Mouse (Mus musculus) lung, adult 2 months (tissue): ENCODE results near the gene Tbc1d2. TPM values are rescaled to one million over a fixed set of nuclear protein-coding genes. Genes with fewer than 3 reads are reported as not detected.

Source experiments
- DNase-seq: peaks from one replicate; pipeline ENCODE4 v3.0.0; 2022
- H3K4me1 ChIP-seq: fragments of 200-500 bp; 2 replicates; pipeline ENCODE4 v1.6.1; 2011; ENCODE audit warnings: low read length; ENCODE audit not compliant: control insufficient read depth, insufficient read depth
- H3K4me3 ChIP-seq: fragments of 200-500 bp; replicated peaks from 2 replicates; pipeline ENCODE3; 2011; ENCODE audit warnings: low read depth, mild to moderate bottlenecking, control low read depth, low read length; ENCODE audit errors: extremely low read depth
- CTCF ChIP-seq: fragments of 200-500 bp; IDR thresholded peaks from 2 replicates; pipeline ENCODE4 v1.5.1; 2011; ENCODE audit warnings: mild to moderate bottlenecking, low read length, control low read depth; ENCODE audit not compliant: insufficient read depth
- POLR2A ChIP-seq: fragments of 200-500 bp; IDR thresholded peaks from 2 replicates; pipeline ENCODE4 v1.6.1; 2011; ENCODE audit warnings: low read depth, mild to moderate bottlenecking, control low read depth, low read length, borderline replicate concordance; ENCODE audit errors: extremely low read depth
- WGBS: fragments of 180-500 bp; shearing (Covaris S2); methylation state at CpG from one replicate; pipeline ENCODE4 v1.1.7; 2018; 5-methylcytosine and 5-hydroxymethylcytosine counted together
- polyA plus RNA-seq: library from polyadenylated mRNA; depleted of rRNA; stranded (reverse); fragments of >200 nt; gene quantifications from 2 replicates; pipeline ENCODE4 v1.2.3, GENCODE M21; 2012

Tbc1d2 gene
- polyA plus RNA-seq, 1 experiment, result 10.2 TPM

DNA sequence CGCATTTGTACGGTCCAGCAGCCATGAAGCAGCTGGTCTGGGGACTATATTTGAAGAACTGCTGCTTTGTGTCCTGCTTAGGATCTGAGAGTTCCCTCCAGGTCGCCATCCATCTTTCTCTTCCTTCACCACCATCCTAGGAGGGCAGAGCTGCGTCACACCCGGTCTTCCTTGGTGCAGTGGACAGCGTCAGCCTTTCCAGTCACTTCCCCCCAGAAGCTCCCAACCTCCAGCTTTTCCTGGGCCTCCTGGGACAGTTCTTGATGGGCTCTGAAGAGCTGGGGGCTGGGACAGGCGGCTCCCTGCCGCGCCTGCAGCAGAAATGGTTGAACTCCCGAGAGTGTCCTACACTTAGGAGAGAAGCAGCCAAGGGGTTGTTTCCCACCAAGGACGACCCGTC is 75.2 kb downstream of the Tbc1d2 start:
- no peak for DNase-seq
- H3K4me1 ChIP-seq, result peaks cover 4% of the 10 kb centered on the region
- H3K4me3 ChIP-seq, result no peak overlapping the region
- TF ChIP-seq CTCF (no peak), POLR2A (no peak)
- 58% methylated on average over 12 of the region's 12 CpGs for WGBS

DNA sequence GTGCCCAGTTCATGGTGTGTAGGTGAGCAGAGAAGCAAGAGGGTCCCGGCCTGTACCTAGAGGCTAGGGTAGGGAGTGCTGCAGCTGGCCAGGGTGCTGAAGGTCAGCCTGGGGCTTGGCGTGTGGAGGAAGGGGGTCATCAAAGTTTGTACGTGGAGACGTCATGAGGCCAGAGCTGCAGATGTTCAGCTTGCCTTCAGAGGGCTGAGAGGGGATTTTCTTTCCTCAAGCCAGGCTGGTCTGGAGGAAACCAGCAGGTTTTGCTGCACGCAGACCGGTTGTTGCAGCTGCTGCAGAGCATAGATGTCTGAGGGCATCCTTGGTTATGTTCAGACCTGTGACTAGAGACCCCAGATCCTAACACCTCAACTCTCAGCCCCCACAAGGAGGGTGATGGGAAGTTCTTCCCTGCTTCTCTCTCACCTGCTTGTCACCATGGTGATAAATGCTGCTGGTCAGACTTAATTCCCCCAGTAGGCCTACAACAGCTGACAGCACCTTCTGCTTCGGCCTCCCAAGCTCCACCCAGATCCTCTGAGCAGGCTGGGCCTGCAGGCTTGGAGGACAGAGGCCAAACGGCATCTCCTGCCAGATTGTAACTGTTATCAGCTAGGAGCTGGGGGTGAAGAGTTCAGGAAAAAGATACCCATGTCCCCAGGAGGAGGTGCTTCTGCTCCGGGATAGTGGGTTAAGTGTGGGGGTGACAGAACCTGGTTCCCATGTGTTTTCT is 75.8 kb downstream of the Tbc1d2 start:
- H3K4me1 ChIP-seq, result peaks cover 4% of the 10 kb centered on the region
- DNase-seq, result no peak
- 41% methylated on average over 9 of the region's 9 CpGs for WGBS
- TF ChIP-seq POLR2A (no peak), CTCF (no peak)
- no peak overlapping the region for H3K4me3 ChIP-seq

DNA sequence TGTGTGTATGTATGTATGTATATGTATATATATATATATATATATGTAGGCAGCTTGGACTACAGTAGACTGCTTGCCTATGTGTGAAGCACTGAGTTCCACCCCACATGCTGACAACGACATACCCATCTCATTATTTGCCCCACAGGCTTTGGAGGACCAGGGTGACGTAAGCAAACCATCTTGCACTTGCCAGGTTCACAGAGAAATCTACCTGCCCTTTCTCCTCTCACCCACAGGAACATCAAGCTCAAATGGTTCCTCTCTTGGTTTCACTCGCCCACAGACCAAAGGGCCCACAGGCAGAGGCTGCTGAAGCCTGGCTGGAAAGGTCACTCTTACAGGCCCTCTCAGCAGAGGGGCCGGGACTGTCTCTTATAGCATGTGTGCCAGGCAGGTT is 77.4 kb downstream of the Tbc1d2 start:
- peaks cover 4% of the 10 kb centered on the region for H3K4me1 ChIP-seq
- no peak for DNase-seq
- WGBS, result 76% methylated on average over 4 of the region's 4 CpGs
- TF ChIP-seq CTCF, result no peak
- no peak for TF ChIP-seq POLR2A
- H3K4me3 ChIP-seq, result no peak overlapping the region

DNA sequence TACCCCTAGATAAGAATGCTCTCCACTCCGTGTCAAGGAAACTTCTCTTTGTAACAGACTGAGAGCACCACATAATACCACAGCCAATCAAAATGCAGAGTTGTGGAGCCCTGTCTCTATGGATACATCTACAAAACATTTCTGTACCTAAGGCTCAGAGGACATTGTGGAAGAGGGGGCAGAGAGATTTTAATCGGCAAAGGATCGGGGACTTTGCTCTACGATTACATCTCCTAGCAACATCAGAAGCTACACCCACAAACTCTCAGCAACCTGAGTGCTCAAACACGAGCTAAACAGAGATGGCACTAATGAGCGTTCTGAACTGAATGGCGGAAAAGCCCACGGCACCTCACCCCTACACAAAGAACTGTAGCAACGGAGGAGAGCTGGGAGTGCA is 78.3 kb downstream of the Tbc1d2 start:
- Histone ChIP-seq H3K4me3 (no peak overlapping the region), H3K4me1 (peaks cover 4% of the 10 kb centered on the region)
- no peak for TF ChIP-seq CTCF
- no peak for TF ChIP-seq POLR2A
- 87% methylated on average over 9 of the region's 9 CpGs for WGBS
- DNase-seq, result no peak

DNA sequence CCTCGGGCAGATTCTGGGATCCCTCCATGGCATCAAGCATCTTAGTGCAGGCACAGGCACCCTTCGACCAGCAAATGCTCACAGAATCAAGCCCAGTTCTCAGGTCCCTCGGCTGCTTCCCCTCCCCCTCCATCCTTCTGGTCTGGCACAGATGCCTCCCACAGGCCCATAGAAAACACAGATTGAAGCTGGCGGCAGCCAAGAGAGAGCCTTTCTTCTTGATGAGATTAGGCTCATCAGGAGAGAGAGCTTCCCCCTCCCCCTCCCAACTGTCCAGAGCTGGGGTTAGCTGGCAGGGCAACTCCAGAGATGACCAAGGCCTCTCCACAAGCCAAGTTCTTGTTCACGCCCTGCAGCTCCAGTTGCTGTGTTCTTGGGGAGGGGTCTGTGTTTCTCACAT is 80.3 kb downstream of the Tbc1d2 start:
- no peak for DNase-seq
- WGBS, result 59% methylated on average over 5 of the region's 5 CpGs
- Histone ChIP-seq H3K4me1 (peaks cover 4% of the 10 kb centered on the region), H3K4me3 (no peak overlapping the region)
- TF ChIP-seq POLR2A (no peak), CTCF (no peak)

DNA sequence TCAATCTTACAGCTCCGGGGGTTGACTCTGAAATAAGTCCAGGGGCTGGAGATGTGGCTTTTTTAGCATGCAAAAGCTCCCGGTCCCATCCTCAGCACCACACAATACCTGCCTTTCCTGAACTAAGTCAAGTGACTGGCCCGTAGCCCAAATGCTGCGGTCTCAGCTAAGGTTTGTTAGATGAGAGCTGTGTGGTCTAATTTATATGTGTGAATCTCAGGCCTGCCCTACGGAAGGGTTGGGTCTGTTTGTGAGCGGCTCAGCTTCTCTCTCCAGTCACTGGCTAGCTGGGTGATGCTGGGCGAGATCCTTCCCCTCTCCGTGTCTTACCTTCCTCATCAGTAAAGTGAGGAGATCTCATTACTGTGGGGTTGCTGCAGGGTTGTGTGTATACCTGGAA is 81.8 kb downstream of the Tbc1d2 start:
- H3K4me3 ChIP-seq, result no peak overlapping the region
- WGBS, result 89% methylated on average over 8 of the region's 8 CpGs
- DNase-seq, result no peak
- TF ChIP-seq CTCF (no peak), POLR2A (no peak)
- H3K4me1 ChIP-seq, result peaks cover 3% of the 10 kb centered on the region; the same call in 1 of the 2 replicates

DNA sequence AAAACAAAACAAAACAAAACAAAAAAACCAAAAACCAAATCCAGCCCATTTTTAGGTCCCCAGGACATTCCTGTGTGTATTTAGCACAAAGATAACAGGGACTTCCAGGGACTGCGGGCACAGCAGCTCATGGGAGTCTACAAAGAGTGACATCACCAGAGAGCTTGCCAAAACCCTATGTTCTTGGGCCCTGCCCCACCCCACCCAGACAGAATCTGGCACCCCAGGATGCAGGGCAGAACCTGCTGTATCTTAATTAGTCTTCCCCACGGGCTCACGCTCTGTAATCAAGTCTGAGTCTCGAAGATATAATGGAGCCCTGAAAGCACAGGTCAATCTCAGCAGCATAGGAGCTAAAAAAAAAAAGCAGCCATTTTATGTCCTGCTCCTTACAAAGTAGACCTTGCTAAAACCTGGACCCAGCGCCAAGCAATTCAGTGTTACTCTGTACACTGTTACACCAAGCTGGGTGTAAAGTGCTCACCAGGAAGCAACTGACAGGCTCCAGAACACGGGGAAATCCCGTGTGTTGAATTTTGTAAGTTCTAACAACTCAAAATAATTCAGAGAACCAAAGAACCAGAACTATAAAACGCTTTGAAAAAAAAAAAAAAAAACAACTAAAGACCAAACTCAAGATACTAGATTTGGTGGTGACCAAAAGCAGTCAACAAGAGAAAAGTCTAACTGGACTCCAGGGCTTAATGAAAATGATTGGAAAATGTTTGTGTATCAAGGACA is 82.9 kb downstream of the Tbc1d2 start:
- WGBS, result 65% methylated on average over 8 of the region's 8 CpGs
- Histone ChIP-seq H3K4me1 (peaks cover 3% of the 10 kb centered on the region; the same call in 1 of the 2 replicates), H3K4me3 (no peak overlapping the region)
- no peak for DNase-seq
- TF ChIP-seq CTCF (no peak), POLR2A (no peak)

DNA sequence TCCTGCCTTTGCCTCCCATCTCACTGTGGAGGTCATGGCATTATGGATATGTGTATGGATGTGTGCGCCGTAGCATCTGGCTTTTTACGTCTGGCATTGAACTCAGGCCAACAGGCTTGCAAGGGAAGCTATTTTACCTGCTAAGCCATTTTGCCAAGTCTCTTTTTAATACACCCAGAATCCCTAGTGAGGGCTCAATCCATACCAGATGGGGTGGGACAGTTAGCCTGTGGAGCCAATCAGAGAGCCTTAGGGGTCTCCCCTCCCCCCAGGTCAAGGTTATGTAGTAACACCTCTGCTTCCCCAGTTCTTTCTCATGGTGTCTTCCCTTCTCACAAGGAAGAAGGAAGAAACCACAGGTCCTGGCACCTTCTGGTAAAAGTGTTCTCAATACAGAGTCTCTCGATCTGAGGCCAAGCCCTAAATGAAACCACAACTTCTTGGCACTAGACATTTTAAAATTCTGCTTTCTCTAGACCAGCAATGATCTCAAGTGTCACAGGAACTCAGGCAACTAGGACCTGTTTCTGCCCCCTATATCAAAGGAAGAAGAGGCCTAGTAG is 84.5 kb downstream of the Tbc1d2 start:
- WGBS, result 84% methylated on average over 4 of the region's 4 CpGs
- DNase-seq, result no peak
- Histone ChIP-seq H3K4me3 (no peak overlapping the region), H3K4me1 (peaks cover 3% of the 10 kb centered on the region; the same call in 1 of the 2 replicates)
- TF ChIP-seq POLR2A (no peak), CTCF (no peak)

DNA sequence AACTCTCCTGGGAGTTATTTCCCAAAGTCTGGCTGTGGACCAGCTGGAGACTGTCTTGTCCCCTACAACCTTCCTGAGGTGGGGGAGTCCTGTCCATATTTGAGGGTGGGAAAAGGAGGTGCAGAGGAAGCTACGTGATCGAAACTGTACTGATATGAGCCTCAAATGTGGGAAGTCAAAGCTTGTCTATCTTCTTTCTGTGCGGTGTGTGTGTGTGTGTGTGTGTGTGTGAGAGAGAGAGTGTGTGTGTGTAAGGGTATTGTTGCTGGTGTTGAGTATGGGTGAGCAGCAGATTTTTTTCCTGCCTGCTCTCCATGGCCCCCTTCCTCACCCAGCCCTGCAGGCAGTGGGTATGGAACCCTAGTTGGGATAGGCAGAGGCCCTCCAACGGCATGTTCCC is 85.8 kb downstream of the Tbc1d2 start:
- TF ChIP-seq CTCF (no peak), POLR2A (no peak)
- Histone ChIP-seq H3K4me1 (peaks cover 7% of the 10 kb centered on the region; the same call in 1 of the 2 replicates), H3K4me3 (no peak overlapping the region)
- 78% methylated on average over 4 of the region's 4 CpGs for WGBS
- no peak for DNase-seq

DNA sequence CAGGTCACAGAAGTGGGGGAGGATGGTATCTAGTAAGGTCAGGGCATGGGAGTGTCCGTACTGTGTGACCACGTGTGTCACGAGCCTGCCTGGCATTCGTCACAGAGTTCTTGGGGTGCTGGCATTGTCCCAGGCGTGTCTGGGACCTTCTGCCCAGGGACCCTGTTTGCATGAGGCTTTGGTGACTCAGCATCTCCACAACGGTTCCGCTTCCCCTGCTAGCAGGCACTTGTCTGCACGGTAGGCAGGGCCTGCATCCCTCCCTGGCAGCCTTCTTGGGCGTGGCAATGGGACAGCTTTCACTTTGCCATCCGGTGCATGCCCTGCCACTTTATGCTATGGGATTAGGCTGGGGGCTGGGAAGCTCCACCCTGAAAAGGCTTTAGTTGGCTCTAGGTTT is 86.2 kb downstream of the Tbc1d2 start:
- Histone ChIP-seq H3K4me1 (peaks cover 7% of the 10 kb centered on the region; the same call in 1 of the 2 replicates), H3K4me3 (no peak overlapping the region)
- DNase-seq, result peak; percentile 35
- TF ChIP-seq POLR2A, result no peak
- TF ChIP-seq CTCF, result no peak
- 43% methylated on average over 10 of the region's 10 CpGs for WGBS

DNA sequence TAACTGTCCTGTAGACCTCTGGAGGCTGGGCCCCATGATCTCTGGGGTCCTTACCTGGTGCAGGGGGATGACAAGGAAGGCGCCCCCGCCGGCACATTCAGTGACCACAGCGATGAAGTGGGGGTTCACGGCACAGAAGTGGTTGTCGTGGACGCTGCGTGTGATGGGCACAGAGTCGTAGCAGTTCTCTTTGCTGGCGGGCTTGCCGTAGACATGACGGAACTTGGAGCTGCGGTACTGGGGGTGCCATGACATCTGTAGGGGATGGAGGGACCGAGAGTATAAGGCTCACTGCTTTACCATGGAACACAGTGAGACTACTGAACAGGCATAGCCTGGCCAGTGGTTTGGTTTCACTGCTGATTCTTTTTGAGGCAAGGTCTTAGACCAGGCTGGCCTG is 87.2 kb downstream of the Tbc1d2 start:
- 95% methylated on average over 14 of the region's 14 CpGs for whole genome bisulfite sequencing

More for the DNA sequence above, 87.2 kb downstream of the Tbc1d2 start:
- Histone ChIP-seq H3K4me3 (no peak overlapping the region), H3K4me1 (peaks cover 7% of the 10 kb centered on the region; the same call in 1 of the 2 replicates)
- DNase-seq, result no peak
- no peak for TF ChIP-seq CTCF
- no peak for TF ChIP-seq POLR2A
